Mouse (Mus musculus) G1E (cell line): ENCODE results near the gene Cby3. TPM values are rescaled to one million over a fixed set of nuclear protein-coding genes. Genes with fewer than 3 reads are reported as not detected.

Experiments used
- ATAC-seq: 2 replicates; pipeline ENCODE4 v1.8.0; 2016; ENCODE audit warnings: mild to moderate bottlenecking; ENCODE audit not compliant: insufficient number of reproducible peaks, poor library complexity, low FRiP score, severe bottlenecking; ENCODE audit errors: extremely low read depth
- DNase-seq: peaks from one replicate; pipeline ENCODE4 v3.0.0; 2012; ENCODE audit warnings: low spot score
- H3K27me3 ChIP-seq: 2 replicates; pipeline ENCODE4 v1.6.1; 2012; ENCODE audit warnings: mild to moderate bottlenecking, low read length, inconsistent platforms; ENCODE audit not compliant: insufficient read depth
- H3K36me3 ChIP-seq: replicated peaks from 2 replicates; pipeline ENCODE3; 2012; ENCODE audit warnings: mild to moderate bottlenecking, inconsistent platforms
- H3K4me1 ChIP-seq: 2 replicates; pipeline ENCODE4 v1.6.1; 2012; ENCODE audit warnings: low read depth, low read length, inconsistent platforms, mixed read lengths; ENCODE audit not compliant: insufficient read depth
- H3K4me3 ChIP-seq: 2 replicates; pipeline ENCODE4 v1.5.1; 2012; ENCODE audit warnings: low read depth, mild to moderate bottlenecking, inconsistent platforms, low read length, moderate library complexity, mixed read lengths
- H3K9me3 ChIP-seq: replicated peaks from 2 replicates; pipeline ENCODE4 v1.6.1; 2012; ENCODE audit warnings: inconsistent platforms
- CTCF ChIP-seq: IDR thresholded peaks from 2 replicates; pipeline ENCODE4 v1.5.1; 2012; ENCODE audit warnings: low read depth, low read length, inconsistent platforms, mixed read lengths
- GATA1 ChIP-seq: IDR thresholded peaks from 2 replicates; pipeline ENCODE4 v1.6.1; 2012; ENCODE audit warnings: borderline replicate concordance, low read length, inconsistent platforms, mixed read lengths
- GATA2 ChIP-seq: IDR thresholded peaks from 2 replicates; pipeline ENCODE4 v1.6.1; 2012; ENCODE audit warnings: low read depth, low read length, inconsistent platforms, borderline replicate concordance
- POLR2AphosphoS5 ChIP-seq: IDR thresholded peaks from 2 replicates; pipeline ENCODE4 v1.6.1; 2012; ENCODE audit warnings: low read depth, low read length, inconsistent platforms; ENCODE audit not compliant: insufficient replicate concordance
- TAL1 ChIP-seq: conservative IDR thresholded peaks from 2 replicates; pipeline ENCODE4 v1.6.1; 2012; ENCODE audit warnings: low read depth, low read length, inconsistent platforms, mixed read lengths
- polyA plus RNA-seq: library from polyadenylated mRNA; stranded (reverse); fragments of >175 nt; gene quantifications from 2 replicates; pipeline ENCODE4 v1.2.3, GENCODE M21; 2012
- total RNA-seq, 2 experiments: library from RNA; stranded (forward) in 1 of 2; stranded (reverse) in 1 of 2; fragments of 200-1000 nt in 1 of 2; fragments of >200 nt in 1 of 2; fragmentation: Nextera tagmentation in 1 of 2; gene quantifications; 2 replicates each; pipeline ENCODE4 v1.2.3; 2014 to 2017

The Cby3 gene
- total and polyA plus RNA-seq, 3 experiments: not detected

DNA sequence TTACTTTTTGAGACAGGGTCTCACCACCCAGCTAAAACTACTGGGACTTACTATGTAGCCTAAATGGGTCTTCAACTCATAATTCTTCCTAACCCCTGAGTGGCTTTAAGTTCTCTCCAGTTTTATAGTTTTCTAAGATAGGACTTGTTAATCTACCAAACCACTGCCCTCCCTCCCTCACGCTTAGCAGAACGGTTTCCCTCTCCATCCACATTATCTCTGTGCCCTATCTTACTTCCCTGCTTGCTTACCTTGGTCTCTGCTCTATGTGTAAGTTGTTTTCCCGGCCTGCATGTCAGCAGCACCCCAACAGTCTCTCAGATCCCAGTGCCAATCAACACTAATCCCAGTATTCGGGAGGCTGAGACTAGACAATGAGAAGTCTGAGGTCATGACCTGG is 17.4 kb upstream of the Cby3 start:
- Histone ChIP-seq H3K27me3 (peaks cover 15% of the 10 kb centered on the region), H3K4me3 (no peak overlapping the region), H3K4me1 (peaks cover 4% of the 10 kb centered on the region; the same call in 1 of the 2 replicates), H3K9me3 (no peaks in the 10 kb centered on the region), H3K36me3 (no peaks in the 10 kb centered on the region)
- no peak for ATAC-seq
- TF ChIP-seq GATA1 (no peak), TAL1 (no peak), GATA2 (no peak), POLR2AphosphoS5 (no peak)
- no peak for DNase-seq

DNA sequence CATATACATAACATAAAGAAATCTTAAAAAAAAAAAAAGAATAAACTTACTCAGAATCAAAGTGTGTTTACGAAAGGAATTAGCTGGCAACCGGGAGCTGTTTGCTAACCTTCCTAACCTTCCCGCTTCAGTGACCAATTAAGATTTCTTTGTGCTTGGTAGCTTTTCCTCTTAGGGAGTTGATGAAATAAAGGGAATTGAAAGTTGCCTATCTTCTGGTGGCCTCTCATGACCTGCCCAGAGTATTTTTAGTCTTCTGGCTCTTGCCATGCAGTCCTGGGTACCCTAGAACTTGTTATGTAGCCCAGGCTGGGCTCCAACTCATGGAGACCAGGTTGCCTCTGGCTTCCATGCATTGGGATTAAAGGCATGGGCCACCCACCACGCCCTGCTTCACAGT is 8.8 kb upstream of the Cby3 start:
- Histone ChIP-seq H3K9me3 (no peaks in the 10 kb centered on the region), H3K36me3 (no peaks in the 10 kb centered on the region), H3K27me3 (peaks cover 8% of the 10 kb centered on the region), H3K4me3 (no peak overlapping the region), H3K4me1 (no peaks in the 10 kb centered on the region)
- TF ChIP-seq POLR2AphosphoS5: no peak
- TF ChIP-seq TAL1: no peak
- TF ChIP-seq CTCF: no peak
- TF ChIP-seq GATA2: no peak
- no peak for TF ChIP-seq GATA1
- DNase-seq: no peak
- no peak for ATAC-seq

DNA sequence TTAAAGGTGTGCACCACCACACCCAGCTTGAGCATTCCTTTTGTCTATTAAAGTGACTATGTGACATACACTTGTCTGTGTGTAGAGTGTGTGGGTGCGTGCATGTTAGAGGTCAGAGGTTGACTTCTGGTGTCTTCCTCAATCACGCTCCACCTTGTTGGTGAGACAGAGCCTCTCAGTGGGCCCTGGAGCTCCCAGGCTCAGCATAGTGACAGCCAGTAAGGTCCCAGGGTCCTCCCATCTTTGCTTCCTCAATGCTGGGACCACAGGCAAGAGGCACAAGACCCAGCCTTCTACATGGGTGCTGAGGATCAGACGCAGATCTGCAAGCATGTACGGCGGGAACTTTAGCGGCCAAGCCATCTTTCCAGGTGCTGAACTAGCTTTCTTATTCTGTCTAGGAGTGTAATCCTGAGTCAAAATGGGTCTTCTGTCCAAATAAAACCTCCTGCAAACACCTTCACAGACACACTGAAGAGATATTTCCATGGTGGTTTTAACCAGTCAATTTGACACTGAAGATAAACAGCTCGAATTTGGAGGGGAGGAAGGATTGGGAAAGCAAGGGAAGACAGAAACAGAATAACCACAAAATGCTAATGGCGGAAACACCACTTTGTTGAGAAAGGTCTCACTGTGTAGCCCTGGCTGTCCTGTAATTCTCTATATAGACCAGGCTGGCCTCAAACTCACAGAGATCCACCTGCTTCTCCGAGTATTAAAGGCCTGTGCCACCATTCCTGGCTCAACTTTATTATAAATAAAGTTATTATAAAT is 7.8 kb upstream of the Cby3 start:
- H3K4me3 ChIP-seq: no peak overlapping the region
- no peak for ATAC-seq

DNA sequence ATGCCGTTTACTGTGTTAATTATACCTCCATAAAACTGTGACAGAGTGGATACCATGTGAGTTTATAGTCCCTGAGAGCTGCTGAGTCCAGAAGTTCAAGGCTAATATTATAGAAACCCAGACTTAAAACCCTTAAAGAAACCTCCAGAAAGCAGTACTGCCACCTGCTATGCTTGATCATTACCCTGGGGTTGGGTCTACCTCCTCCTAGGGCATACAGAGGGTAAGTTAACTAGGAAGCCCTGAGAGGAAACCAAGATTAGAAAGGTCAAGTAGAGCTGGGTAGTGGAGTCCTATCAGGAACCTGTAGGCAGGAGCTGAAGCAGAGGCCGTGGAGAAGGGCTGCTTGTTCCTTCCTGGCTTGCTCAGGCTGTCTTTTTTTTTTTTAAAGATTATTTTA is 2.1 kb upstream of the Cby3 start:
- DNase-seq (no peak), ATAC-seq (no peak)
- TF ChIP-seq TAL1 (no peak), CTCF (no peak), POLR2AphosphoS5 (no peak), GATA1 (no peak), GATA2 (no peak)
- Histone ChIP-seq H3K4me3 (no peak overlapping the region), H3K36me3 (no peaks in the 10 kb centered on the region), H3K27me3 (peaks cover 16% of the 10 kb centered on the region), H3K9me3 (peaks cover 7% of the 10 kb centered on the region; the same call in 1 of the 2 replicates), H3K4me1 (peaks cover 7% of the 10 kb centered on the region)

More for the DNA sequence above, 7.8 kb upstream of the Cby3 start:
- TF ChIP-seq TAL1: no peak
- no peak for TF ChIP-seq CTCF
- no peak for TF ChIP-seq GATA2
- TF ChIP-seq GATA1: no peak
- TF ChIP-seq POLR2AphosphoS5: no peak
- no peak for DNase-seq
- H3K36me3 ChIP-seq: no peaks in the 10 kb centered on the region
- no peaks in the 10 kb centered on the region for H3K4me1 ChIP-seq
- H3K27me3 ChIP-seq: peaks cover 8% of the 10 kb centered on the region
- no peaks in the 10 kb centered on the region for H3K9me3 ChIP-seq

DNA sequence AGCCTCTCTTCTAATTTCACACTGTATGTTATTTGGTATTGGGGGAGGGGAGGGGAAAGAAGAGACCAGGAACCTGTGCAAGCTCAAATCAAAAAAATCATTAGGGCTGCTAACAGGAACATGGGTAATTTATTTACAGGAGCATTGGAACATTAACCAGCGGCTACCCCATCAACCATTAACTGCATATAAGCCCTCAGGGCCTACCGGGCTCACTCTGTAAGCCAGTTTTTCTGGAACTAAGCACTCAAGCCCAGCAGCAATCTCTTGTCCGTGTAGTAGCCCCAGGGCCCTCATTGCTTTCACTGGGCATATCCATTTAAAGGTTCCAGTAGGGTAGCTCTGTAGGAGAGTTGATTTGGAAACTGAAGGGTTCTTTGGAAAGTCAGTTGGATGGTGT is 589 bp downstream of the Cby3 start:
- DNase-seq (no peak), ATAC-seq (no peak)
- H3K9me3 ChIP-seq: peaks cover 14% of the 10 kb centered on the region
- H3K27me3 ChIP-seq: peaks cover 35% of the 10 kb centered on the region
- H3K4me1 ChIP-seq: peaks cover 15% of the 10 kb centered on the region
- TF ChIP-seq POLR2AphosphoS5 (no peak), GATA2 (no peak), TAL1 (no peak), CTCF (no peak)
- H3K36me3 ChIP-seq: no peaks in the 10 kb centered on the region
- no peak overlapping the region for H3K4me3 ChIP-seq

DNA sequence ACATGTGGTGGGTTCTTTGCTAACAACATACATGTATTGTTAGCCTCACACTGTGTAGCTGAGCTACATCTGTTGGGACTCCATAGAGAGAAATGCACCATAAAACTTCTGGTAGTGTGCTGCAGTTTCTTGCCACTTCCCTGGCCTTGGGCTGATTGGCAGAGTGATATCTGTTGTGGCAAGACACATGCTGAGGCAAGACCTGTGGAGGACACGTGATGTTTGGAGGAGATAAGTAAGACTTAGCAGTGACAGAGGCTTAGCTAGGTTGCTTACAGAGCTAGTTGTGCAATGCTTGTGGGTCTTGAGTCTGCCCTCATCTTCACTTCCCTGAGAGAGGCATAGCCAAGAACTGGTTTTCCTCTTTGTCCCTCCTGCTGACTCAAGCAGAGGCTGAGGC is 1.1 kb downstream of the Cby3 start:
- Histone ChIP-seq H3K27me3 (peaks cover 36% of the 10 kb centered on the region), H3K4me3 (no peak overlapping the region), H3K9me3 (peaks cover 14% of the 10 kb centered on the region), H3K36me3 (no peaks in the 10 kb centered on the region), H3K4me1 (peaks cover 15% of the 10 kb centered on the region)
- no peak for ATAC-seq
- TF ChIP-seq TAL1: no peak
- TF ChIP-seq GATA1: no peak
- no peak for TF ChIP-seq GATA2
- no peak for TF ChIP-seq CTCF
- no peak for TF ChIP-seq POLR2AphosphoS5
- no peak for DNase-seq
